In genomic region chr14:87485888-87486287, GRCm38 (mm10) we compare ENCODE assay signal across 33 mouse cellular contexts.
"Had no signal": no experiment of that assay in that cellular context is flagged by ENCODE, and none has a peak within 500 bp of the region (broad histone marks: within the 10 kb centered on the region; RNA-seq: fewer than 3 reads in every experiment).

No protein-coding gene starts in this region.

- H3K9ac ChIP-seq: limb, embryonic 12.5 days; limb, embryonic 13.5 days; limb, embryonic 15.5 days; liver, embryonic 12.5 days; liver, embryonic 13.5 days; liver, embryonic 14.5 days; liver, embryonic 15.5 days; liver, postnatal 0 days; lung, embryonic 14.5 days; lung, embryonic 15.5 days; midbrain, embryonic 12.5 days; midbrain, embryonic 13.5 days; midbrain, embryonic 15.5 days; neural tube, embryonic 12.5 days had no signal

- H3K4me1 ChIP-seq: limb, embryonic 10.5 days; limb, embryonic 12.5 days; limb, embryonic 13.5 days; limb, embryonic 15.5 days; liver, embryonic 12.5 days; liver, embryonic 13.5 days; liver, embryonic 15.5 days; lung, embryonic 15.5 days; midbrain, embryonic 10.5 days; midbrain, embryonic 12.5 days; midbrain, embryonic 13.5 days; midbrain, embryonic 15.5 days; neural tube, embryonic 12.5 days had no signal

- H3K4me2 ChIP-seq: limb, embryonic 12.5 days; limb, embryonic 13.5 days; limb, embryonic 15.5 days; liver, embryonic 11.5 days; liver, embryonic 12.5 days; liver, embryonic 13.5 days; liver, embryonic 15.5 days; lung, embryonic 14.5 days; lung, embryonic 15.5 days; midbrain, embryonic 11.5 days; midbrain, embryonic 12.5 days; midbrain, embryonic 13.5 days; midbrain, embryonic 15.5 days; neural tube, embryonic 12.5 days had no signal

- H3K27ac ChIP-seq: left cerebral cortex, adult 2 months; limb, embryonic 10.5 days; limb, embryonic 12.5 days; limb, embryonic 13.5 days; limb, embryonic 15.5 days; liver, embryonic 12.5 days; liver, embryonic 13.5 days; liver, embryonic 14.5 days; liver, embryonic 15.5 days; lung, embryonic 15.5 days; macrophage; midbrain, embryonic 10.5 days; midbrain, embryonic 12.5 days; midbrain, embryonic 13.5 days; midbrain, embryonic 15.5 days; neural tube, embryonic 12.5 days had no signal

- ATAC-seq: liver, embryonic 12.5 days; liver, postnatal 0 days; lung, postnatal 0 days; midbrain, embryonic 13.5 days; midbrain, embryonic 15.5 days; midbrain, embryonic 16.5 days had no signal

- H3K27me3 ChIP-seq: limb, embryonic 12.5 days; limb, embryonic 13.5 days; limb, embryonic 15.5 days; liver, embryonic 12.5 days; liver, embryonic 13.5 days; liver, embryonic 15.5 days; lung, embryonic 15.5 days; megakaryocyte, embryonic 14.5 days; midbrain, embryonic 12.5 days; midbrain, embryonic 13.5 days; midbrain, embryonic 15.5 days; neural tube, embryonic 12.5 days had no signal

- H3K9me3 ChIP-seq: limb, embryonic 10.5 days; limb, embryonic 12.5 days; limb, embryonic 13.5 days; limb, embryonic 15.5 days; liver, embryonic 12.5 days; liver, embryonic 13.5 days; liver, embryonic 15.5 days; lung, embryonic 15.5 days; megakaryocyte, embryonic 14.5 days; midbrain, embryonic 10.5 days; midbrain, embryonic 12.5 days; midbrain, embryonic 13.5 days; midbrain, embryonic 15.5 days; neural tube, embryonic 12.5 days had no signal

- DNase-seq: left cerebral cortex, postnatal 4 days; liver; liver, embryonic 13.5 days; liver, postnatal 0 days; lung, adult 18-20 months; lung, adult 2 months; lung, embryonic 14.5 days; lung, postnatal 10 days; lung, postnatal 14 days; lung, postnatal 36 days; lung, postnatal 4 days; midbrain, embryonic 14.5 days had no signal

- H3K4me3 ChIP-seq: left cerebral cortex, adult 2 months; limb, embryonic 10.5 days; limb, embryonic 12.5 days; limb, embryonic 13.5 days; limb, embryonic 15.5 days; liver, embryonic 12.5 days; liver, embryonic 13.5 days; liver, embryonic 15.5 days; lung, embryonic 15.5 days; megakaryocyte, embryonic 14.5 days; midbrain, embryonic 10.5 days; midbrain, embryonic 12.5 days; midbrain, embryonic 13.5 days; midbrain, embryonic 15.5 days; myocyte; neural tube, embryonic 12.5 days had no signal
